Mouse (Mus musculus) heart, embryonic 14.5 days (tissue): Measurements from ENCODE around the gene Scgb1b17. TPM values are rescaled to one million over a fixed set of nuclear protein-coding genes. Genes with fewer than 3 reads are reported as not detected.
"Not testable (repeated sequence)": the region's sequence is repeated elsewhere in the genome, so short reads cannot be mapped to it uniquely, and the experiment has no call there.

Source experiments
- ATAC-seq: fragments of 200-750 bp; cut with Nextera tagmentation; 2 replicates; pipeline ENCODE4 v1.8.0; 2017; ENCODE audit warnings: low read depth, moderate TSS enrichment; ENCODE audit not compliant: insufficient number of reproducible peaks, insufficient read depth, low FRiP score
- H3K27ac ChIP-seq, 2 experiments: fragments of 200-500 bp in 1 of 2; fragments of 300-500 bp in 1 of 2; sonication (generic) in 1 of 2; replicated peaks in 1 of 2; 2 replicates each; pipeline ENCODE4 v1.5.1; 2012 to 2014; ENCODE audit warnings: low read depth in 2 of 2, low read length in 2 of 2, control low read depth in 1 of 2, mild to moderate bottlenecking in 1 of 2, mixed read lengths in 1 of 2; ENCODE audit not compliant: control insufficient read depth in 1 of 2, insufficient read depth in 1 of 2
- H3K27me3 ChIP-seq: fragments of 300-500 bp; sonication (generic); 2 replicates; pipeline ENCODE4 v1.6.1; 2014; ENCODE audit warnings: mild to moderate bottlenecking, low read length, control low read depth; ENCODE audit not compliant: control insufficient read depth, insufficient read depth
- H3K36me3 ChIP-seq: fragments of 300-500 bp; sonication (generic); 2 replicates; pipeline ENCODE4 v1.6.1; 2014; ENCODE audit warnings: mild to moderate bottlenecking, control low read depth, low read length, mixed read lengths; ENCODE audit not compliant: control insufficient read depth, insufficient read depth
- H3K4me1 ChIP-seq, 2 experiments: fragments of 200-500 bp in 1 of 2; fragments of 300-500 bp in 1 of 2; sonication (generic) in 1 of 2; 2 replicates each; pipeline ENCODE4 v1.6.1; 2012 to 2014; ENCODE audit warnings: low read length in 2 of 2, control low read depth in 1 of 2, mixed read lengths in 1 of 2; ENCODE audit not compliant: control insufficient read depth in 2 of 2, insufficient read depth in 2 of 2
- H3K4me2 ChIP-seq: fragments of 300-500 bp; sonication (generic); 2 replicates; pipeline ENCODE4 v1.6.1; 2014; ENCODE audit warnings: mild to moderate bottlenecking, low read length
- H3K4me3 ChIP-seq, 2 experiments: fragments of 200-500 bp in 1 of 2; fragments of 300-500 bp in 1 of 2; sonication (generic) in 1 of 2; 2 replicates each; pipeline ENCODE4 v1.5.1; 2012 to 2014; ENCODE audit warnings: low read length in 2 of 2, mild to moderate bottlenecking in 2 of 2, control low read depth in 1 of 2, low read depth in 1 of 2, moderate library complexity in 1 of 2; ENCODE audit not compliant: control insufficient read depth in 1 of 2, insufficient read depth in 1 of 2
- H3K9ac ChIP-seq: fragments of 300-500 bp; sonication (generic); 2 replicates; pipeline ENCODE4 v1.6.1; 2014; ENCODE audit warnings: mild to moderate bottlenecking, low read length
- H3K9me3 ChIP-seq: fragments of 300-500 bp; sonication (generic); 2 replicates; pipeline ENCODE4 v1.6.1; 2016; ENCODE audit warnings: low read length, control low read depth; ENCODE audit not compliant: control insufficient read depth
- polyA plus RNA-seq: library from polyadenylated mRNA; unstranded; fragments of >200 nt; fragmentation: Nextera tagmentation; extraction: Ambion mirVana; gene quantifications from 2 replicates; pipeline ENCODE4 v1.2.1, GENCODE M21; 2014

Scgb1b17 gene
- polyA plus RNA-seq: not detected in 2 replicates

- not testable (repeated sequence) for H3K36me3 ChIP-seq, ATAC-seq, H3K27ac ChIP-seq, H3K9me3 ChIP-seq, H3K27me3 ChIP-seq, H3K4me3 ChIP-seq, H3K4me1 ChIP-seq, H3K9ac ChIP-seq, H3K4me2 ChIP-seq
These were observed at the start of gene Scgb1b17 for GRCm38 (mm10) chr7:33063149-33063548. Gene Scgb1b17, plus strand, starts transcription at chr7:33063449.

DNA sequence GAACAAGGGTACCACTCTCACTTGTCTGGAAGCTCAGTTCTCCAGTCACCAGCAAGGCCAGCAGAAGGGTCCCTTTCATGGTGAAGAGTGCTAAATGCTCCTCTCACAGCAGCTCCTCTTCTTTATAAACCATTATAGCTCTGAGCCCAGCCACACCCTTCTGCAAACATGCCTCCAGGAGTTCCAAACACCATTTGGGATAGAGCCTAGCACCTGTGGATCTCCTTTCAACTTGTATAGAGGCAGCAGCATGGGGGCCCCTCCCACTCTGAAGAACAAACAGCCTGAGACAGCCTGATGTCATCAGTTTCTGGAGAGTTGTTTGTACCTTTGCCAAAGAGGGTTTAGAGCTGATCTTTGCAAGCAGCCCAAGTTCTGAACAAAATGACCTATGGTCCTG, 6.8 kb upstream of the Scgb1b17 start, which contains the start of gene Scgb2b17:
Scgb2b17 (minus strand) TSS at position 101 of the 400 bp plus-strand sequence.
- not testable (repeated sequence) for H3K4me3 ChIP-seq, ATAC-seq, H3K27ac ChIP-seq, H3K4me1 ChIP-seq, H3K36me3 ChIP-seq, H3K4me2 ChIP-seq, H3K27me3 ChIP-seq, H3K9ac ChIP-seq, H3K9me3 ChIP-seq

Other genes starting within 250 kb of the Scgb1b17 start
- not detected in 2 replicates for gene Scgb2b15, start 233.8 kb upstream of the Scgb1b17 start, polyA plus RNA-seq
- not detected in 2 replicates for gene Scgb1b15, start 226.9 kb upstream of the Scgb1b17 start, polyA plus RNA-seq
- gene Scgb2b17, start 6.9 kb upstream of the Scgb1b17 start, polyA plus RNA-seq: not detected in 2 replicates
- not detected in 2 replicates for gene Scgb2b18, start 110.4 kb downstream of the Scgb1b17 start, polyA plus RNA-seq
- not detected in 2 replicates for gene Scgb1b18, start 122.1 kb downstream of the Scgb1b17 start, polyA plus RNA-seq
- gene Scgb2b19, start 216.9 kb downstream of the Scgb1b17 start, polyA plus RNA-seq: not detected in 2 replicates
- not detected in 2 replicates for gene Scgb1b19, start 223.8 kb downstream of the Scgb1b17 start, polyA plus RNA-seq